Mouse (Mus musculus) CD4-positive, CD25-positive, alpha-beta regulatory T cell, adult 4 months (primary cell): ENCODE results near the gene Mrpl9. TPM values are rescaled to one million over a fixed set of nuclear protein-coding genes. Genes with fewer than 3 reads are reported as not detected.

ENCODE experiments used
- ATAC-seq: one replicate; pipeline ENCODE4 v1.8.0; 2017
- polyA plus RNA-seq, 2 experiments: library from polyadenylated mRNA; unstranded; fragments of 100-300 nt; shearing (Covaris generic); gene quantifications; one replicate each; pipeline ENCODE4 v1.2.1; 2017

Mrpl9 gene
- polyA plus RNA-seq = 10 to 100 TPM; 47.2 to 47.6 TPM

DNA sequence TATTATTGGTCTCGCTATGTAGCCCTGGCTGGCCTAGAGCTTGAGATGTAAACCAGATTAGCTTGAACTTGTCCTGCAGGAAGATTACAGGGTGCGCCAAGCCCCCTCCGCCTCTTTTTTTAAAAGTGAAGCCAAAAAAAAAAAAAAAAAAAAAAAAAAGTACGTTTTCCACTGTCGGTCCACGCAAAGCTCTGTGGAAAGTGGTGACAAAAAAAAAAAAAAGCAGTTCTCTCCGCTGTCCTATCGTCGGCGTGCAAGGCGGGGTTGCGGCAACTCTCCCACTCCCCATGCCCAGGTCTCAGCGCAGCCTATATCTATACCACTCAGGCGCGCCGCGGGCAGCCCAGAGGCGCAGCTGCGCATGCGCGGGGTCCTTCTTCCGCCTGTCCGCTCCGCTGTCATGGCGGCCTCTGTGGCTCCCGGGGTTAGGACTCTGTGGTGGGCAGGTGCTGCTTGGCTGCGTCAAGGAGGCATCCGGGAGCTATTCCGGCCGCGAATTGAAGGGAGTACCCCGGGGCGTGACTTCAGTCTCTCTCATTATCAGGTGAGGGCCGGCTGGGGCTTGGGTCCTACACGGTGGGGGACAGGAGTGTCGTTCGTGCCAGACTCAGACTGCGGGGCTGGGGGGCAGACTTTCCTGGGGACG, at the start of gene Mrpl9:
TSS of gene Mrpl9 (plus strand) at position 368 of the 646 bp plus-strand sequence.
- ATAC-seq = peak; percentile 92

DNA sequence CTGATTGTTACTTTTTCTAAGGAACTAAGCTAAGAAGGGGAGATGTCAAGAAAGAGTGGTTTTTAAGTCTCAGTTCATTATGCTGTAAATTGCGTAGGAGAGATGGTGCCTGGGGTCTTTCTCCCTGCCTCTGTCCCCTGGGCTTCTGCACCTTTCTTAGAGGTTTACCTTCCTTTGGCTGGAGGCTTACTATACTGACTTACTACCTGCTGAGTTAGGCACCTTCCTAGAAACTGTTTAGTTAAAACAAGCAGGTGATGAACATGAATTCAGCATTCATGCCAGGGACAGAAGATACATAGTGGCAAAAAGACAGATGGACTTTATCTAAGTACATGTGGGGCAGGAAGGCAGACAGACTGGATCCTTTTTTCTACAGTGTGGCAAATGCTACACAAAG, 46.8 kb upstream of the Mrpl9 start:
- ATAC-seq = no peak

DNA sequence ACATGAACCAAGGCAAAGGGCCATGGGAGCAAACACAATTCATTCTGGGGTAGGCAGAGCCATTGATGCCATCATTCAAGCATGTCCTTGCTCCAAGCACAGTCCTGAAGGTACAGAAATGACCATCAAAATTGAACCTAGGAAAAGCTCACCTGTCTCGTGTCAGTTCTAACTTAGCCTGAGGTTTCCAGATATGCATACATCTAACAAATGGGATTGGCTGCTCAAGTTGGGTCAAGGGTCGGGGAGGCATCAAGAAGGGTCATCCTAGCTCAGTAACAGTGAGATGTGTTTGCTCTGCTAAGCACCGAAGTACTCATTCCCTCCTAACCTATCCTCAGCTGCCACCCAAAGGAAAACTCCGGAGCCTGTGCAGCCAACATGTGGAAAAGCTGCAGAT, 46.3 kb upstream of the Mrpl9 start:
- ATAC-seq = no peak

DNA sequence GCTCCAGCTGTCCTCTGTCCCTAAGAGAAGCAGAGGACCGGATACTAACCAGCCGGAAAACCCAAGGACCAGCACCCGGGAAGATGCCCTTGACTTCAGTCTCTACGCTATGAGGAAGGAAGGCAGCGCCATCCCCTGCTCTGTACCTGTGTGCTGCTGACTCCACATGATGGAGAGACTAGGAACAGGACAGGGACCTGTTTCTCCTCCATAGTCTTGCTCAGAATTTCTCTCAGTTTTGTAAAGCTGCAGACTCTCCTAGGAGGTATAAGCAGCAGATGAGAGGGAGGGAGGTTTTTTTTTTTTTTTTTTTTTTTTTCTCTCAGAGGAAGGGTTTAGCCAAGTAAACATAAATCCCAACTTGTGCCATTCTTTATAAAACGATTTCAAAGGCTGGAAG, 44.9 kb upstream of the Mrpl9 start, which contains the start of gene Lingo4:
TSS of gene Lingo4 (plus strand) at position 301 of the 400 bp plus-strand sequence.
- ATAC-seq = no peak

DNA sequence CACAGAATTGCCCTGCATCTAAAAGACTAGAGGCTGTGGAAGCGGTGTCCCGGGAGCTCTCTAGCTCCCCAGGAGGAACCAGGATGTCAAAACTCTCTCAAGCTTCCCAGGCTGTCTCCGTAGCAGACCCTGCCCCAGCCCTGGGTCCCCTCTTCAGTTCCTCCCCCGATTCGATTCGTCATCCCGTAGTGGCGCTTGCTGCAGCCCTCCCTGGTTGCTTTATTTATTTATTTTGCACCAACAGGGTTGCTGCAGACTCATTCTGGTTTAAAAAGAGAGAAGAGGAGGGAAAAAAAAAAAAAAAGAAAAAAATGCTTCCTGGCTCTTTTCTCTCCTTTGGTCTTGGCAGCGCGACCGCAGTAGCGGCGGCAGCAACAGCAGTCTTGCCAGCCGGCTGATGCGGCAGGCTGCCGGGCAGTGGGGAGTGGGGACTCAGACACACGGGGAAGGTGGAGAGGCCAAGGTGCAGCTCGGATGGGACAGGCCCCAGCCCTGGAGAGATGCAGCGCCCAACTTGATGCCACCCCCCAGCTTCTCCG, 44.1 kb upstream of the Mrpl9 start:
- no peak for ATAC-seq

DNA sequence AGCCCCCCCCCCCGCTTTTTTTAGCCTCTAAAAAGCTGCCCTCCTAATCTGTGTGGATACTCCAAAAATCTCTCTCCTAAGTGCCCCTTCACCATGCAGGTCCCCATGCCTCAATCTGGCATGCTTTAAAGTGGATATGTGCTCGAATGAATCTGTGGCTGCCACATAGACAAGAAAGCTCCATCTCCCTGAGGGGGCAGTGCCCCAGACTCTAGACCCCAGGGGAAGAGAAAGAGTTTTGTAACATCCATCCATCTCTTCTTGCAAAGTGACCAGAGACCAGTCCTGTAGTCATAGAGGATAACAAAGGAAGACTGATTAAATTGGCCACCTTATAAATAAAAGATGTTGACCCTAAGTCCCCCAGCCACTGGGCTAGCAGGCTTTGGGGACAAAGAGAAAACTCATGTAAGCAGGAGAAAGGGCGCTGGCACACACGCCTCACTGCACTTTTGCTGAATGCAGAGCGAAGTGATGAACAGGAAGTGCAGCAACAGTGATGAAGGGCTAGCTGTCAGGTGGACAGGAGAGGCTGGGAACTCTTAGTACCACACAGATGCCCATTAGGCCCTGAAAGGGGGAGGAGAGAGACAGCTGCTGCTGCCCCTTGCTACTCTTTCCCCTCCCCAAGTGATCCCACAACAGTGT, 43.3 kb upstream of the Mrpl9 start:
- ATAC-seq = no peak

DNA sequence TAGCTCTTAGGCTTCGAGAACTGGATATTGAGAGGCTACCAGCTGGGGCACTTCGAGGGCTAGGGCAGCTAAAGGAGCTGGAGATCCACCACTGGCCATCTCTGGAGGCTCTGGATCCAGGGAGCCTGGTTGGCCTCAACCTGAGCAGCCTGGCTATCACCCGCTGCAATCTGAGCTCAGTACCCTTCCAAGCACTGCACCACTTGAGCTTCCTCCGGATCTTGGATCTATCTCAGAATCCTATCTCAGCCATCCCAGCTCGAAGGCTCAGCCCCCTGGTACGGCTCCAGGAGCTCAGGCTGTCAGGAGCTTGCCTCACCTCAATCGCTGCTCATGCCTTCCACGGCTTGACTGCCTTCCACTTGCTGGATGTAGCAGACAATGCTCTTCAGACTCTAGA, 40.7 kb upstream of the Mrpl9 start:
- ATAC-seq = no peak

DNA sequence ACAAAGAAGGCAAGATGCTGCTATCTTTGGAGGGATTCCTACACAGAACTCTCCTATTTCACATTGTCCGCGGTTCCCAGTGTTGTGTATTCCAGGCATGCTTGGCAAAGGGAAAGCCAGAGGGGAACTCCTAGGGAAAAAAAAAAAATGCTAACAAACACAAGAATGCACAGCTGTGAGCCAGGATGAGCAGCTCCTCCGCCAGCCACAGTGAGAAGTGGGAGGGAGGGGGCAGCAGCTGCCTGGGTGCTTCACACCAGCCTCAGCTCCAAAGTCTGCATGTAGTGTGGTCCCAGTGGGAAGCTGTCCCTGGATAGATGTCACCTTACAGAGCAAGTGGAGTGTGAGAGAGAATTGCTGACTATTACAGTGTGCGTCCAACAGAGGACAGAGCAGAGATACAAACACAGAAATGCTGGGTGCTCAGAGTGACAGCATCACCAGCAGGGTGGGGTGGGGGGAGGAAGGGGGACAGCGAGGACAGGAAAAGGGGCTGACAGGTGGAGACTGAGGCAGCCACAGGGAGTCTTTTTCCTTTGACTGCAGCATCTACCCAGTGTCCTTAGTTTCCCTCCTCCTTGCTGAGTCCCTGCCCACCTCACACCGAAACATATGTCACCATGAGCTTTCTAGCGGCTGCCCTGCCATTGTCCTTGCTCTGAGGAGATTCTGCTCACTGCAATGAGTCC, 38.6 kb upstream of the Mrpl9 start:
- no peak for ATAC-seq

DNA sequence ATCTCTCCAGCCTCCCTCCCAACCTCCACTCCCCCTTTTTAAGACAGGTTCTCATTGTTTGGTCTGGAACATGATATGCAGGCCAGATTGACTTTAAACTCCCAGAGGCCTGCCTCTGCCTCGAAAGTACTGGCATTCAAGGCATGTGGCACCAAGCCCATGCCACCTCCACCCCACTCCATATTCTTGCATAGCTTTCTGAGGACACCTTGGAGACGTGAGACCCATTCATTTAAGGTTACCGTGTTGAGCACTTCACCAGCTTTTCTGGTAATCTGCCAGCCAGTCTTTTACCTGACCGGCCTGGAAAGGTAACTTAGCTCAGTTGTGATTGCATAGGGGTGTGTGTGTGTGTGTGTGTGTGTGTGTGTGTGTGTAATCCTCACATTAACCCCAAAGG, 37.6 kb upstream of the Mrpl9 start:
- ATAC-seq = no peak

DNA sequence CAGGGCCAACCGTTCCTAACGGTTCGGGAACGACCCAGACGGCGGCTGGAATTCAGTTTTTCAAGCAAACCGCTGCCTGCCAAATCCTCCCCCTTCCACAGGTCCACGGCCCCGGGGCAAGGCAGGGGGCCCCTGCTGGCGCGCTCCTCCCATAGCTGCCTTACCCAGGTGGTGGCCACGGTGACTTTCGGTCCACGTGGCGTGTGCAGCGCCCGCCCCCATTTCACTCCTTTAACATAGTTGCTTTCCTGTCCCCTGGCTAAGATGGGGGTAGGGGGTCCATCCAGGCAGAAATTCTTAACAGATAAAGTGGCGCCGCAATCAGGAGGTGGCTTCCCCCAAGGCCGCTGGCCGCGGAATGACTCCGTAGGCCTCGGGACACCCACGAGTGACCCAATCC, 30.6 kb upstream of the Mrpl9 start:
- peak; percentile 26 for ATAC-seq

DNA sequence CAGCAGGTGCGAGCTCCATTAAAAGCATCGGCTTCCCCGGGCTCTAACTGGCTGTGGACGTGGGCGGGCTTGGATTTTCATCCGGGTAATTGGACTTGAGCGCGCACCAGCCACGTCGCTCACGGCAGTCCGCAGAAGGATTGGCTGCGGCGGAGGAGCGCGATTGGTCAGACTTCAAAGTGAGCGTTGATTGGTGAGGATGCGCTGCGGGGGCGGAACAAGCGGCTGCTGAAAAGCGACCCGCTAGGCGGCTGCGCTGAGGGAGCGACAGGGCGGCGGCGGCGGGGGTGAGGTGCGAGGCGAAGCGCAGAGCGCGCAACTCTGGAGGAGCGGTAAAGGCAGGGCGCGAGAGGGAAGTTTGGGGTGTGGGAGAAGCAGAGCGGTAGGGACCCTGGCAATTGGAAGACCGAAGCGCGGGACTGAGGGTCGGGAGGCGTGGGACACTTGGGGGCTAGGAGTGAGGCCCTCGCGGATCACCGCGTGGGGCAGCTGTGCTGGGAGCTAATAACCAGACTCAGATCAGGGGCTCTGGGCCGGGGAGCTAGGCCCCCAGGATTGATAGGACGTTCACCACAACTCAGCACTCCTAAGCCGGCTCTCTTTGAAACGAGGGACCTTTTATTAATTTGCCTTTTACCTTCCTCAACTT, 30.0 kb upstream of the Mrpl9 start, which contains the start of gene Tdrkh:
TSS of gene Tdrkh (plus strand) at position 243 of the 649 bp plus-strand sequence.
- ATAC-seq = peak; percentile 98

DNA sequence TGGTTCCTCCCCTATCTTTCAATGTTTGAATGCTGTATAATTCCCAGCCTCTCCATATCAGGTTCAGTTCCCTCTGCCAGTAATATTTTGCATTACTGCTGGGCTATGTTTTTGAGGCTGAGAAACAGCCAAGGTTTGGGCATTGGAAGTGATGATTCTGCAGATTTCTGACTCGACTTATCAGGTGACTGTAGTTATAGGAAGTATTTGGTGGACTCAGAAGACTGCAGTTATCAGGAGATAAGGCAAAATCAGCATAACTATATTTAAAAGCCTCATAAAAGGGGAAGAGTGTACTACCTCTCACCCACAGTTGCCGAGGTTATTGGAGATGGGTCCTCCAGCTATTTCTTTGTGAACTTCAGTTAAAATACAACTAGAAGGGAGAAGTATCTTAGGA, 12.1 kb upstream of the Mrpl9 start:
- no peak for ATAC-seq

DNA sequence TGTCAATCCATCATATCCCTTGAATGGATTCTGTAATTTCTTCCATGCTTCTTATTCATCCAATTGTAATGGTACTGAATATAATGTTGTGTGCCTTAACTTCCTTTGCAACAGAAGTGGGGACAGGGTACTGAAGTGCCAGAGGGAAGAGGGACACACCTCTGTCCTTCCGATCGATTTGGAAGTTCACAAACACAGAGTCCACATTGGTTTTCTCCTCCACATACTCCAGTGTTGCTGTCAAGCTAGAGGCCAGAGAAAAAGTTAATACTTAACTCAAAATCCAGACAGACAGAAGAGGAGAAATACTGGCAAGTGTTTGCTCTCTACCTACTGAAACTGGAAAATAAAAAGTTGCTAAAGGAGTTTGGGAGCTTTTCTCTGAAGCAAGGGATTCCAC, 8.8 kb upstream of the Mrpl9 start:
- no peak for ATAC-seq

DNA sequence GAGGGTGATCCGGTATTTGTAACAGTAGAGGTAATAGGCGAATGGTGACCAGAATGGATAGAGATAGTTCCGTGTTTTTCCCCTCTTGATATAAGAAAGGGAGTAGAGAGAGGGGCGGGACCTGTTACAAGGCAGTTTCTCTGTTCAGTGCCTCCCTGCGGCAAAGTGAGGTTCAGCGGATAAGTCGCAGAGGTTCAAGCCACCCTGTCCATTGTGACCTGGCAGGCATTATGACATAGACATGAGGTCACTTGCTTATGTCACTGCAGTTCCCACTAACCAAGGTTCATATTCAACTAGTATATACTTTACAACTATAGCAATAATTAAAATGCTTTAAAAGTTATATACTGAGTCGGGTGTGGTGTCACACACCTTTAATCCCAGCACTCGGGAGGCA, 6.7 kb upstream of the Mrpl9 start:
- ATAC-seq = no peak

DNA sequence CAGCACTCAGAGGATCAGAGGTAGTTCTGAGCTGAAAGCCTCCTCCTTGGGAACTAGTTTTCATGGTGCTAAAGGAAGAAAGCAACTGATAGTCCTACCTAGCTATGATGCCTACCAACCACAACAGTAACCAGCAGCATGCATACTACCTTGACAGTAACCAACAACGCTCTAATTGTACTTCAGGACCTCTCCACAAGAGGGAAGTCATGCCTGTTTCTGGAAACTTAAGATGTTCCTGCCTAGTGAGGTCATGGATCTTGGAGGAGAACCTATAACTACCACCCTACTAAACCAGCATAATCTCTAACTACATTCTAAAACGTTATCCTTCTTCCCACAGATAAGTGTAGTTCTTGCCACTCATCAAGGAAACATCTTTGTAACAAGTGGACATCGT, 1.9 kb upstream of the Mrpl9 start:
- ATAC-seq = no peak

DNA sequence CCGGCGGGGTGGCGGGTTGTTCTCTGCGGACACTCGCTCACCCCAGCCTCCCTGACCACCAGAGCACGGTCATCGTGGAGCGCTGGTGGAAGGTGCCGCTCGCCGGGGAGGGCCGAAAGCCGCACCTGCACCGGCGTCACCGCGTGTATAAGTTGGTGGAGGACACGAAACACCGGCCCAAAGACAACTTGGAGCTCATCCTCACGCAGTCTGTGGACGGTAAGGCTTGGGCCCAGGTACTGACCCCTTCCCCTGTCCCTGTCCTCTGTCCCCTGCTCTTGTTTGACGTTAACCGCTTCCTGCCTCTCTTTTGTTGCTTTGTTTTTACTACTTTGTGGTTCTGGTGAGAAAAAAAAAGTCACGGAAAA, 463 bp downstream of the Mrpl9 start, which contains the start of gene Oaz3:
TSS of gene Oaz3 (minus strand) at position 319 of the 368 bp plus-strand sequence.
- peak; percentile 50 for ATAC-seq

DNA sequence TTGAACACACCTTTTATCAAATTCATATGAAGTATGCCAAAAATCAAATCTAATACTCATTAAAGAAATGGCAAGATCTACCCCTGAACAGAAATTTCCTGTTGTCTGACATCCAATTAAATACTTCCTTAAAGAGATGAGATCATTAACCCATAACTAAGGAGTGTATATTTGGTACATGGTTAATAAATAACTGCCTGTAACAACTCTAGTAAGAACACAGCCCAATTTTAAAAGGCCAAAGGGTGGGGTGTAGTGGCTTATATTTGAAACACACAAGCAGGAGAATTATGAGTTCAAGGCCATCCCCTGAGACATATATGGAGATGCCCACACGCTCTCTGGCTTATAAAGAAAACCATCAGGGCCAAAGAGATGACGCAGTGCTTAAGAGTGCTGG, 6.3 kb downstream of the Mrpl9 start:
- ATAC-seq = no peak

DNA sequence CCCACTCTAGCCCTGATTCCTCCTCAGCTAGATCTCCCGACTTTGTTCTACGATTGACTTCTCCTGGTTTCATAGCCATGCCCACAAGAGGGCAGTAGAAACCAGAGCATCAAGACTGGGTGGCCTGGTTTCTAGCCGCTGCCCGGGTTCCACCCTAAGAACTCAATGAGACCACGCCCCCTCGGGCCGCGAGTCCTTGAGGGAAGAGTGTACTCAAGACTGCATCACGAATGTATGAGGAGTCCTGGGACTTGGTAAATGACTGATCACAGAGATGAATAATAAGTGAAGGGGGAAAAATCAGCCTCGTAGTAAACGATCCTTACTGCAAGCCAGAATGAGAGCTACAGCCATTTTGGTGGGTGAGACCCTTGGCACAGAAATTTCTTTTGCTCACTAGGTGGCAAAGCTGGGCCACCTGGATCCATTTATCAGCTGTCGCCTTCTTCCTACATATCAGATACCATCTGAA, 13.4 kb downstream of the Mrpl9 start:
- ATAC-seq = peak; percentile 87

DNA sequence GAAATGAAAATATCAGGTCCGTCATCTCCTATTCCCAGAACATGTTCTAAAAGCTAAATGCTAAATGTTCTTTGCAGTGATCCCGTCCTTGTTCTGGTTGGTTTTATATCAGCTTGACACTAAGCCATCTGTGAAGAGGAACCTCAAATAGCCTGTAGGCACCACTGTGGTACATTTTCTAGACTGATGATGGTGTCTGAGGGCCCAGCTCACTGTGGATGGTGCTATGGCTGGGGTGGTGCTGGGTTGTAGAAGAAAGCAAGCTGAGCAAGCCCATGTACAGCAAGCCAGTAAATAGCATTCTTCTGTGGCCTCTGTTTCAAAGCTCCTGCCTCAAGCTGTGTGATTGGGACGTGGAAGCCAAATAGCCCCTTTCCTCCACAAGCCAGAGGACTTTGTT, 13.9 kb downstream of the Mrpl9 start:
- ATAC-seq = no peak

DNA sequence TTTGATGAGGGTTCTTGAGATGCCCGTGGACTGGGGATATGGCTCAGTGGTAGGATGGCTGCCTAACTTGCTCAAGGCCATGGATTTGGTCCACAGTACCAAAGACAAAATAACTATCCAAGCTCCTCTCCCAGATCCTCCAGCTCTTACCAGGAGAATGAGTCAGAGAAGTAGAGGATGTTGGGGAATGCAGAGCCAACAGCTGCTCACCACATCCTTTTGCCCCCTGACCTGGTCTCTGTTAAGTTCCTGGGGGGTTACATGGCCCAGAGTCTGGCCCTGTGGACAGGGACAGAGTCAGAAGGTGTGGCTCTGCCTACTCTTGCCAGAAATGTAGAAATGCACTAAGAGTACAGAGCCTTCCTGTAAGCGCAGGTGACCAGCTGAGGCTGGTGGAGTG, 16.7 kb downstream of the Mrpl9 start:
- ATAC-seq = no peak

DNA sequence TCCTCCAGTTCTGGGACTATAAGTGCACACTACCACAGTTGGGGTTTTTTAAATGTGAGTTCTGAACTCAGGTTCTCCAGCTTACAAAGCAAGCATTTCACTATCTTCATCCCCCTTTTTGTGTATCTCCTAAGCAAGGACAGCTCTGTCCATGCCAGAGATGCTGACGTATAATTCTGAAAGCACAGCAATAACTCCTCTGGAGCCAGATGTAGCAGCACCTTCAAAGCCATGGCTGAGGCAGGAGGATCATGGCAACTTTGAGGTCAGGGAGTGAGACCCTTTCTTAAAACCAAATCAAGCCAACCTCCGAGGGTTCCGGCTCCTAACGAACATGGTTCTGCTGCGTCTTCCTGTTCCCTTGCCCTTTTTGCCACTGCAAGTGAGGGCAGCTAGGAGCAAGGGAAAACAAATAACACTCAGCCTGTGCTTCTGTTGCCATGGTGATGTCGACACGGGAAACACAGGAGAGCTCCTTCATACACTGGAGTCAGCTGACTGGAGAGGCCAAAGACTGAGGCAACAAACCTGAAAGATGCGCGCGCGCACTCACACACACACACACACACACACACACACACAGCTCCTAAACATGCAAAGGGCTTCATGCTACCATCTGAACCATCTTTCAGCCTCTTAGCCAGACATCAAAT, 20.9 kb downstream of the Mrpl9 start:
- ATAC-seq = no peak
